Mouse (Mus musculus): ENCODE measurements around the gene Fcnb. TPM values are rescaled to one million over a fixed set of nuclear protein-coding genes. Genes with fewer than 3 reads are reported as not detected.

Gene Fcnb
- total RNA-seq (2021): under 1 TPM; 0.67 to 0.75 TPM
- long read RNA-seq, experiment 1: 0 reads
- long read RNA-seq, experiment 2: 0 reads

- DNase-seq: no peak
These were observed at the start of gene Fcnb for GRCm38 (mm10) chr2:28084768-28085167. Gene Fcnb, minus strand, starts transcription at chr2:28084885.

- no peak for DNase-seq
These were observed 49.1 kb upstream of the Fcnb start for GRCm38 (mm10) chr2:28133833-28134232.

DNA sequence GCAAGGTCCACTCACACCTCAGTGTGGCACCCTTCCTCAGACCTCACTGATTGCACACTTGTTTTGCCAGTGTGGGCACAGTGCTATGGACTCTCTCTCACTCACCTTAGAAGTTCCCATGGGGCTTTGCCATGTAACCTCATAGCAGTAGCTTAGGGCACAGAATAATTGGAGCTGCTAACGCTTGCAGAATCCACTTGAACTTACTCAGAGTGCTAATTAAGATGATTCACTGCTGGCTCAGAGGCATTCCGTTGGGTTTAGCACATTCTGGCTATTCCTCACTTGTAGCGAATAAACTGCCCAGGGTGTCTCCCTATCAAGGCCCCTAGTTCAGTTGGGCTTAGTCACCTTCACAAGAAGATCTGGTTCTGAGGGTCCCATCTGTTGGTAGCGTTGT is 47.4 kb upstream of the Fcnb start:
- DNase-seq: no peak

DNA sequence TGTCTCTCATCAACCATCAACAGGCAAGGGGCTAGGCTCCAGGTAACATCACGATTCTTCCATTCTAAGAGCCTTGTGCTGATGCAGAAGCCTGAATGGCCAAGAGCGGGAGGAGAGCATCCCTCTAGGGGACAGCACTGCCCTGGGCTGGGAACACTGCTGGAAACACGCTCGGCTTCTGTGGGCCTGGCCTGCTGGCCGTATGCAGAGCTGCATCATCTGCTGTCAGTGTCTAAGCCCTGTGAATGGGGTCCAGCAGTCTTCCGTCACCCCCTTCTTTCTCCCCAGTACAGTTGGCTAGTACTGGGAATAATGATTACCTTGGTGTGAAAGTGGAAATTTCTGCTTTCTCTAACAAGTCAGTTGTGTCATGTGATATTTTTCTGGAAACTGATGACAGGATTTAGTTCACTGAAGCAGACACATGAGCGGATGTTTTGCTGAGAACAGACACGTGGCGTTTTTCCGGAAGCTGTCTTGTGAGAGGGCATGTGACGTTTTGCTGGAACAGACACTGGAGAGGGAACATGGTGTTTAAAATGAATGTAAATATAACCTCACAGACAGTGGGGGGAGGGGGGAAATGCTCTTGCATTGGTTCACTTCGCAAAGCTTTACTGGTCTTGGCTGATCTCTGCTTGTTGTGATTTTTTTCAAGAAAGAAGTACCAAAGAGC is 42.2 kb upstream of the Fcnb start:
- DNase-seq: no peak

DNA sequence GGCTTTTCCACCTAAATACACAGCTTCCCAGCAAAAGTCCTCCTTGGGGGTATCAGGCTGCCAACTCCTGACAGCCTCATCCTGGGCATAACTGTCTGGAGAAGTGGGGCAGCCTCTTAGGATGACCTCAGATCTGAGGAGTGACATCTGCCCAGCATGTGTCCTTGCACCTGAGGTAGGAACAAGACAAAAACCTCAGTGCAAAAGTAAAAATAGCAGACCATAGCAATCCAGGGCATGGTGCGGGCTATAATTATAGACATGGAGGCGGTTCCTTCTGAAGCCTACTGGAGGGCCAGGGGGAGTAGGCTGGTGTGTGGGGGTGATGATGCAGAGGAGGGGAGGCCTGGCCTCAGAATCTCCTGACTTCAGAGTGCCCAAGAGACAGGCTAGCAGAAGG is 39.2 kb upstream of the Fcnb start:
- DNase-seq: no peak

GRCm38 (mm10) chr2:28121309-28121708 is 36.6 kb upstream of the Fcnb start:
- no peak for DNase-seq

DNA sequence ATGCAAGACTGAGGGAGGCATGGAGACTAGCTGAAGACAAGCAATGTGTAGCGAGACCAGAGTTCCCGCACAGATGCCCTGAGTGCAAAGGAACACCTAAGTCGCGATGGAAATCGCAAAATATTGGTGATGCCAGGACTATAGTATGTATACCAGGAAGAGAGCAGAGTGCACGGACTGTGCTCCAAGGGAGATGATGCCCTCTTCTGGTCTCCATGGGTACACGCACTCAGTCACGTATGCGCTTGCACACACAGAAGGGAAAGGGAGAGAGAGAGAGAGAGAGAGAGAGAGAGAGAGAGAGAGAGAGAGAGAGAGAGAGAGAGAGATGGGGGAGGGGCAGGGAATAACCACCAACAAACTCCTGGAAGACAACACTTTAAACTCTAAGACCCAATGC is 35.7 kb upstream of the Fcnb start:
- DNase-seq: no peak

DNA sequence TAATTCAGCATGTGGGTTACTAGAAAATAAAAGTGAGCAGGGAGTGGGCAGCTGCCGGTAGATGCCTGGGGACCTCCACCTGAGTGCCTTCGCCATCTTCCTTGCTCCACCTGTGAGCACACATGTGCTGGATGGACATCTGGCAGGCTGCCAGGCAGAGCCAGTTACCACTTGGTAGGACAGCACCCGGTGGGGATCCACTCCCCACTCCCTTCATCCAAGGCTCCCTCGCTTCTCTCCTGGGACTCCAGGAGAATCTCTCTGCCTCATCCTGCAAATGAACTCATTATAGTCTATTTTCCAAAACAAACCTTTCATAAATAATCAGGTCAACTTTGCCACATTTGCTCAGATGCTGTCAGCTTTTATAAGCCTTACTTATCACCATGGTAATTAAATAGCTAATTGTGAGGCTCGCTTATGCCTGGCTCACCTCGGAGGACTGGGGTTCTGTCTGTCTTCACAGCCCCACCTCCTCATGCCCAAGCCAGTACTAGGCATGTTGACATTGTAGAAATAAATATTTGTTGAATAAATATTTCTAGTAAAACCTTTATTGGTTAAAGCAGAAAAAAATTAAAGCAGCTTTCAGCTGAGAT is 33.9 kb upstream of the Fcnb start:
- no peak for DNase-seq

- no peak for DNase-seq
These were observed 33.0 kb upstream of the Fcnb start for GRCm38 (mm10) chr2:28117490-28118308.

- DNase-seq: no peak
These were observed 24.1 kb upstream of the Fcnb start for GRCm38 (mm10) chr2:28108763-28109162.

- no peak for DNase-seq
These were observed 21.3 kb upstream of the Fcnb start for GRCm38 (mm10) chr2:28106002-28106401.

- DNase-seq: no peak
These were observed 19.0 kb upstream of the Fcnb start for GRCm38 (mm10) chr2:28103653-28104052.

GRCm38 (mm10) chr2:28101892-28102291 is 17.2 kb upstream of the Fcnb start:
- DNase-seq: no peak

DNA sequence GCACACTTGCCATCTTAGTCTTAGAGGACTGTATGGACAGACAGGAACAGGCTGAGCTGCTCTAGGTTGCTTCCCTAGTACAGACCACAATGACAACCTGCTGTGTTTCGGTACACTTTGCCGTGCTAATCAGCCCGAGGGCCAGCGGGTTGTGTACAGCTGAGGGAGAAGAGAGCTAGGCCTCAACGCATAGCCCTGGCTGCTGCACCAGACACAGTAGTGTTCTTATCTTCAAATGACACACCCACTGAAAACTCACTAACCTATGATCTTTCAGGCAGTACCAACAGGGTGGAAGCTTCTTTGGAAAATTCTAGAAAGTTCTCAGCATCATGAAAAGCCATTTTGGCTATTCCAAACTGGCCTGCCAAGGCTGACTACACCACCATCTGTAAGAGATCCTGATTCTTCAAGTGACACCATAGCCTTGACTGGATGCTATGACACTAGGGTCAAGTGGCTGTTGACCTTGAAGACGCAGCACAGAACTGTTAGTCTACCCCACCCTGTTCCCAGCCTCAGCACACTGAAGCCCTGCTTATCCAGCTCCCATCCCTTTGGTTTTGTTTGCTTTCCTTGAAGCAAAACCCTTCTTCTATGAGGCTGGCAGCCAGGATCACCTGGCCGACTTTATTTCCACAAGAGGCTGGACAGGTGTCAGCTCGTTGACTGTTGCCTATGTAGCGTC is 16.3 kb upstream of the Fcnb start:
- no peak for DNase-seq

- DNase-seq: no peak
These were observed 14.1 kb upstream of the Fcnb start for GRCm38 (mm10) chr2:28098547-28099505.

DNA sequence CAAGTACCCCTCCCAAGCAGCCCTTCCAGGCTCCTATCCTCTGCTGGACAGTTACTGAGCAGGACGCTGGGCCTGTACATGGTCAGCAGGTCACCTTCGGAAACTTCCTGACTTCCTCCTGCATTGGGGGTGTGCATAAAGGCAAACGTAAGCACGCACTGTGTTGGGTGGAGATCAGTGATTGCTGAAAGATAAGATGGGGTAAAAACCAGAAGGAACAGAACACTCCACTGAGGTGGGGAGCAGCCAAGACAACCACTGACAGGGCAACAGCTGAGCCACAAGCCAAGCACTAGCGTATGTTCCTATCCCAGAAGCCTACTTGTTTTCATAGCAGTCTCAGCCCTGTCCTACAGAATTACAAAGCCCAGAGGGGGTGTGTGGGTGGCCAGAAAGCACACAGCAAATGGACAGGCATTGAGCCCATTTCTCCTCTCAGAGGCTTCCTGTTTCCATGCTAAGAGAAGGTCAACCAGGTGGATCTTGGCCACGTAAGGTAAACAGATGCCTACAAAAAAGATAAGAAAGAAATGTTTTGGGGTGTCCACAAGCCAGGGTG is 12.1 kb upstream of the Fcnb start:
- no peak for DNase-seq

- DNase-seq: no peak
These were observed 7.4 kb upstream of the Fcnb start for GRCm38 (mm10) chr2:28092099-28092498.

DNA sequence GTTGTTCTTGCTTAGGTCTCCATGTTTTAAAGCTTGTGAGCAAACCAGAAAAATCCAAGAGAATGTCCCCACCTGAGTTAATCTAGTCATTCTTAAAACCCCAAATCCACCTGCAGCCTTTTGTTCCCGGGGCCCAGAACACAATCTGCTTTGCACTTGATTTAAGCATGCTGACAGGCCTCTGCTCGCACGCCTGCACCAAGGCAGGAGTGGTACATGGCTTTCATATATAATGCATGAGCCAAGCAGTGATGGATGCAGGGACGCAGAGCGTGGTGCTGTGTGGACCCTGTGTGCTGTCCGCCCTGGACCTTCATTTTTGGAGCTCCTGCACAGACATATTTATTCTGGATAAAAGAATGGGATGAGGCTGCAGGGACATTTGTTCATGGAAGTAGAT is 6.4 kb upstream of the Fcnb start:
- no peak for DNase-seq

GRCm38 (mm10) chr2:28090299-28091008 is 5.8 kb upstream of the Fcnb start:
- DNase-seq: no peak

DNA sequence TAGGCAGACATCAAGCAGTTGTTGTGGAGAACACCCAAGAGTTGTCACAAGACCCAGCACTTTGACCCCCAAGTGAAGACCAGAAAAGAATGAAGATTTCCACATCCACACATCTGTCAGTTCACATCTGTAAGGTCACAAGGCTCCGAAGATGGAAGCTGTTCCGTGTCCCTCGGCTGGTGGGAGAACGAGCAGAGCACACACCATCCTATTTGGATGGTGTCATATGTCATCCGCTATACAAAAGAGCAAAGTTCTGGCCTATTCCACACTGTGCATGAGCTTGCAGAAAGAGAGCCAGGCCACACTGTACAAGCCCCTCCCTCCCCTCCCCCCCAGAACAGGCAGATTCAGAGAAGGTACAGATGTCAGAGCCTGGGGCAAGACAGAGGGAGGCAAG is 4.4 kb upstream of the Fcnb start:
- DNase-seq: no peak

DNA sequence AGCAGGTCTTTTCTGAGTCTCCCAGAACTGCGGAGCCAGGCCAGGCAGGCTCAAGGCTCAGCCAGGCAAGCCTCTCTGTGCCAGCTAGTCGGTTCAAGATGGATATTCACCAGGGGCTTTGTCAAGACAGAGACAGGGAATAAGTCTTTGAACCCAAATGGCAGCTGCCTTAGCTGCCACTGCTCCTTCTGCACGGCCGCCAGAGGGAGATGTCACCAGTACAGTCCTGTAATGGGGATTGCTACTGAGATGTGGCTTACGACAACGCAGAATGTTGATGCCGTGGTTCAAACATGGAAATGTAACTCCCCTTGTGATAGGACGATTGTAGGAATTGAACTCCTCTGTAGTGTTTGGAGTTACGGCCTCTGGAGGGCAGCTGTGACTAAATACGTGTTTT is 1.4 kb upstream of the Fcnb start:
- DNase-seq: no peak

Measured in adrenal gland, postnatal 10 days (tissue).